Mouse (Mus musculus) ovary, postnatal 14 days (tissue): Measurements from ENCODE around the gene Olfr132.
"Not testable (repeated sequence)": the region's sequence is repeated elsewhere in the genome, so short reads cannot be mapped to it uniquely, and the experiment has no call there.

Experiments
- DNase-seq: peaks from one replicate; pipeline ENCODE4 v3.0.0; 2022; ENCODE audit warnings: low spot score

Olfr132 gene

DNA sequence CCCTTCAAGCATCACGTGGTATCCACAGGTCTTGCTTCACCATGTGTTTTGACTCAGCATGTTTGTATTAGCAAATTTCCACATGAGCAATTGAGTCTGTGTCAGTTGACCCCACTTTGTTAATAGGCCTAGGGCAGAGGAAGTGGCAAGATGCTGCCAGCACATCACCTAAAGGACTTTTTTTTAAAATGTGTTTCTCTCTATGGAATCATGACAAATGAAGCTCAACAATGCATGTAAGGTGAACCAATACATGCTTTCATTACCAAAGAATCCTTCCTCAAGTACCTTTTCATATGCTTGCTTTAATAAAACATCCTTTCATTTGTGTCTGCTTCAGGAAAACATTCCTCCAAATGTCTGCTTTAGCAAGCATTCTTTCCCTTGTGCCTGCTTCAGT is at the start of gene Olfr132:
Gene Olfr132, minus strand, starts transcription at position 101 of the 400 bp plus-strand sequence.
- no peak for DNase-seq

- no peak for DNase-seq
Measured at GRCm38 (mm10) chr17:38171088-38171487, 36.8 kb upstream of the Olfr132 start, which contains the start of gene Olfr134. Gene Olfr134, plus strand, starts transcription at chr17:38171388.

- no peak for DNase-seq
Measured at GRCm38 (mm10) chr17:38144981-38145380, 10.7 kb upstream of the Olfr132 start, which contains the start of gene Olfr133. Gene Olfr133, plus strand, starts transcription at chr17:38145281.

DNA sequence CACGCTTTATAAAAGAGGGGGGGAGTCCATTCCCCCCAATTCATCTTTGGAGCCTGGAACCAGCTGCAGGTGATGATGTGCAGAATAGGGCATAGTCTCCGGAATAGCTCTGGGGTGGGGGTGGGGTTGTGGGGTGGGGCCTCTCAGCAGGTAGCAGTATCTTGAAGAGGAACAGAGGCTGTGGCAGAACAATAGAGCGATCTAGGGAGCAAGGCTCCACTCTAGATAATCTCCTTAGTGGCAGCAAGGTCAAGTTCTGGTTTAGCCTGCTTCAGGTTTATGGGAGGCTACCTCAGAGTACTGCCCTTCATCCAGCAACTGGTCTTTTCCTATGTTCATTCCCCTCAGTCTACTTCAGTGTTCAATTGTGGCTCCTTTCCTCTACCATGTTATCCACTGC is 9.0 kb downstream of the Olfr132 start:
- not testable (repeated sequence) for DNase-seq

- DNase-seq, result not testable (repeated sequence)
Measured at GRCm38 (mm10) chr17:38124199-38124598, 10.1 kb downstream of the Olfr132 start.

- DNase-seq, result no peak
Measured at GRCm38 (mm10) chr17:38088593-38088992, 45.7 kb downstream of the Olfr132 start, which contains the start of gene Olfr131. Gene Olfr131, minus strand, starts transcription at chr17:38088693.

DNA sequence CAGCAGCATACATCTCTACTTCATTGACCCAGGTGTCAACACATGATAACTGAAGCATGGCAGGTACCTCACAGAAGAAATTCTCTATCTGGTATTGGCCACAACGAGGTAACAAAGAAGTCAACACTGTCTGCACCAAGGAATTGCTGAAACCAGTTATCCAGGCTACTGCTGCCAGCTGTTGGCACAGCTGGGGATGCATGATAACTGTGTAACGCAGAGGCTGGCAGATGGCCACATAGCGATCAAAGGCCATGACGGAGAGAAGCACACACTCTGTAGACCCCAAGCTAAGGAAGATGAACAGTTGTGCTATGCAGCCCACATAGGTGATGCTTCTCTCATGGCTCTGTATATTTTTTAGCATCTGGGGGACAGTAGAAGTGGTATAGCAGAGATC is 52.0 kb downstream of the Olfr132 start:
- no peak for DNase-seq
